Mouse (Mus musculus) leukemia stem cell, adult 10-12 weeks (primary cell): ENCODE results near the gene Prkra. TPM values are rescaled to one million over a fixed set of nuclear protein-coding genes. Genes with fewer than 3 reads are reported as not detected.

ENCODE experiments used
- polyA plus RNA-seq: library from polyadenylated mRNA; stranded (reverse); fragments of >175 nt; gene quantifications from 2 replicates; pipeline ENCODE4 v1.2.3, GENCODE M21; 2012; ENCODE audit warnings: low replicate concordance

The Prkra gene
- 3.6 and 3.8 TPM in 2 replicates for polyA plus RNA-seq

GRCm38 (mm10) chr2:76647883-76648570 lies at the start of gene Prkra, which contains the start of gene Pjvk:
Gene Prkra, minus strand, starts transcription at chr2:76648015.
Gene Pjvk, plus strand, starts transcription at chr2:76648476.

DNA sequence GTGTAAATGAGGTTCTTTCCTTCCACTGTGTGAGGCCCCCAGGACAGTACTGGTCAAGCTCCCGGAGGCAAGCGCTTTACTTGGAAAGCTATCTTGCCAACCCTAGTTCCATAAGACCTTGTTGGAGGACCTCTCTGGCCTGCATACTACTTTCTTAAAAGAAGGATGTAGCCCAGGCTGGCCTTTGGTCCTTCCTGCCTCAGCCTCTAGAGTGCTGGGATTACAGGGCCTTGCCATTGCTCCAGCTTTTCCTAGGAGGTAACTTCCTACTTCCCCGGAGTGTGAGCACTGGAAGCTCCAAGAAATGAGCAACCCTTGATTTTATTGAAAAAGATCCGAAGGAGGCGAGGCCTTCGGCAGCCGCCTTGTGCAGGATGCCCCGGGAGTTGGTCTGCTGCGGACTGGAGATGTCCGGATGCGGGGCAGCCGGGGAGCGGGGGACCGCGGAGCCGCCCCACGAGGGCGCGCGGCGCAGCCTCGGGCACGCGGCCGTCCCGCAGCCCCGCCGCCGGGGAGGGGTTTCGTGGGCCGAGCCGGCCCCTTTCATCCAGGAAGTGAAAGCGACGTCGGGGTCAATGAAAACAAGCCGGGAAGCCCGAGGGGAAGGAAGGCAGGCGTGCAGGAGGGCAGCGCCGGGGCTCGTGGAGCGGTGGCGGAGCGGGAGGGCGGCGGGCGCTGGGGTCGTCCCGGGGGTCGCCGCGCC lies 27.1 kb upstream of the Prkra start, which contains the start of gene Plekha3:
Plekha3 (plus strand) TSS at position 557 of the 703 bp plus-strand sequence.

DNA sequence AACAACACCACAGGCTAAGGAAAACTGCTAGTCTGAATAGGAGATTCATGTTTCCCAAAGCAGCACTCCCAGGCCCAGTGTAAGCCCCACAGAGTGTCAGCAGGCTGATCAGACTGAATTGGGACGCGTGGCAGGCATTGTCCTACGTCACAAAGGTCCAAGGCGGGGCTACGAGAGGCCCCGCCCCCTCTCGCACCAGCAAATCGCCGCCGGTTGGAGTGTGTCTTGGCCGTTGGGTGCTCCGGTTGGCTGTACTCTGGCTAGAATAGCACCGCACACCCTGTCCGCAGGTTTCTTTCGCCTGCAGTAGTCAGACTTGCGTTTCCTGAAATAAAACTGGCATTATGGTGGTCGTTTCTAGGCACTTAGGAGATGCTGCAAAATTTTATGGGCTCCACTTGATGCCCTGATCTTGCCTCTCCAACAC lies 25.2 kb upstream of the Prkra start, which contains the start of gene Fkbp7:
Fkbp7 (minus strand) TSS at position 151 of the 427 bp plus-strand sequence.

Other genes with a start within 250 kb of the Prkra start
- 1.2 and 1.8 TPM in 2 replicates for gene Osbpl6, start 241.5 kb downstream of the Prkra start, polyA plus RNA-seq
- gene Pjvk, start 461 bp upstream of the Prkra start, polyA plus RNA-seq = not detected in 2 replicates
- 0.28 TPM in 1 of 2 replicates, not detected in the other for gene Fkbp7, start 25.1 kb upstream of the Prkra start, polyA plus RNA-seq
- 3.1 and 4.7 TPM in 2 replicates for gene Plekha3, start 27.3 kb upstream of the Prkra start, polyA plus RNA-seq